Mouse (Mus musculus) spleen, adult 2 months (tissue): ENCODE data around the gene Adgrg6. TPM values are rescaled to one million over a fixed set of nuclear protein-coding genes. Genes with fewer than 3 reads are reported as not detected.

ENCODE experiments used
- DNase-seq, 2 experiments: peaks; one replicate each; pipeline versions ENCODE4 v3.0.0 to v3.0.0-alpha.2; 2012 to 2021; ENCODE audit warnings: low spot score in 2 of 2, low read depth in 1 of 2
- H3K27ac ChIP-seq: fragments of 200-500 bp; 2 replicates; pipeline ENCODE4 v1.5.1; 2012; ENCODE audit warnings: low read length, inconsistent platforms; ENCODE audit not compliant: insufficient read depth
- H3K27me3 ChIP-seq: fragments of 200-500 bp; 2 replicates; pipeline ENCODE4 v1.6.1; 2012; ENCODE audit warnings: mild to moderate bottlenecking, moderate library complexity, low read length, inconsistent platforms; ENCODE audit not compliant: control insufficient read depth, insufficient read depth
- H3K36me3 ChIP-seq: fragments of 200-500 bp; 2 replicates; pipeline ENCODE4 v1.6.1; 2012; ENCODE audit warnings: mild to moderate bottlenecking, low read length, inconsistent platforms; ENCODE audit not compliant: control insufficient read depth, insufficient read depth
- H3K4me1 ChIP-seq: fragments of 200-500 bp; 2 replicates; pipeline ENCODE4 v1.6.1; 2011; ENCODE audit warnings: inconsistent platforms; ENCODE audit not compliant: control insufficient read depth, insufficient read depth, insufficient read length
- H3K4me3 ChIP-seq: fragments of 200-500 bp; 2 replicates; pipeline ENCODE4 v1.5.1; 2011; ENCODE audit warnings: mild to moderate bottlenecking, inconsistent platforms; ENCODE audit not compliant: insufficient read depth, insufficient read length; ENCODE audit errors: extremely low read depth
- CTCF ChIP-seq: fragments of 200-500 bp; IDR thresholded peaks from 2 replicates; pipeline ENCODE4 v1.5.1; 2011; ENCODE audit warnings: mild to moderate bottlenecking, inconsistent platforms; ENCODE audit not compliant: insufficient read depth, insufficient read length, insufficient replicate concordance; ENCODE audit errors: extremely low read depth
- POLR2A ChIP-seq: fragments of 200-500 bp; IDR thresholded peaks from 2 replicates; pipeline ENCODE4 v1.6.1; 2011; ENCODE audit warnings: low read depth, low read length, inconsistent platforms
- WGBS: fragments of 180-500 bp; shearing (Covaris S2); methylation state at CpG from one replicate; pipeline ENCODE4 v1.1.7; 2018; 5-methylcytosine and 5-hydroxymethylcytosine counted together
- polyA plus RNA-seq: library from polyadenylated mRNA; depleted of rRNA; stranded (reverse); fragments of >200 nt; gene quantifications from 2 replicates; pipeline ENCODE4 v1.2.3, GENCODE M21; 2012

Adgrg6 gene
- polyA plus RNA-seq, 1 experiment: 1.7 TPM

- Histone ChIP-seq H3K4me3 (no peak overlapping the region), H3K27me3 (no peaks in the 10 kb centered on the region), H3K27ac (no peak overlapping the region), H3K4me1 (no peaks in the 10 kb centered on the region), H3K36me3 (no peaks in the 10 kb centered on the region)
- DNase-seq: no peak
- 82% methylated on average over 5 of the region's 5 CpGs for WGBS
- no peak for TF ChIP-seq CTCF
- TF ChIP-seq POLR2A: no peak
Measured at GRCm38 (mm10) chr10:14471039-14471550, 74.4 kb downstream of the Adgrg6 start.

- Histone ChIP-seq H3K4me3 (no peak overlapping the region), H3K36me3 (no peaks in the 10 kb centered on the region), H3K27me3 (no peaks in the 10 kb centered on the region), H3K27ac (no peak overlapping the region), H3K4me1 (no peaks in the 10 kb centered on the region)
- DNase-seq: no peak
- TF ChIP-seq CTCF: no peak
- TF ChIP-seq POLR2A: no peak
- WGBS: 93% methylated on average over 10 of the region's 10 CpGs
Measured at GRCm38 (mm10) chr10:14468623-14469022, 76.8 kb downstream of the Adgrg6 start.

DNA sequence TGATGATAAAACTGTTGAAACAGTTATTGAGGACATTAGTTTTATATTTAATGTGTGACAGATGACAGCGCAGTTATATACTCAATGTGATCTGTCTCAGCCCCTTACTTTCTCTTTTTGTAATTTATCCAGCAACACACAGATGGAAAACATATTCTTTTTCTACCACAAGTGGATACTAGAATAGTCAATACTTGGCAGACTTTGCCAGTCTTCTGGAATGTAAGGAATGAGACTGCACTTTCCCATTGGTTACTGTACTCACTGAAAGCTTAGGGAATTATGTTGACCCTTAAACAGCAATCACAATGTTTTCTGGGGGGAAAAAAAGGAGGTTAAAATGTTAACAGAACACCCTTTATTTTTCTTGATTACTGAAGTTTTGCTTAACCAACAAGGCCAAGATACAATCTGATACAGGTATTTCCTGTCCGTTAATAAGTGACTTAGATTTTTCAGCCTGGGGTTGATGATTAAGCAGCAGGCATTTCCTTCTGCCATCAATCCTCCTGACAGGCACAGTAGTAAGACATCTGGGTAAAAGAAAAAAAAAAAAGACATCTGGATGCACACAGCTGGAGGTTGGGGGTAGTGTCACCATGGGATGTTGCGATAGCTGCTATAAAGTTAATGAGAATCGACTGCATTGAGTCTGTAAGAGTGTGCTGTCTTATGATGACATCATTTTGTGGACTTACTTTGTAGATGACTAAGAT is 81.5 kb downstream of the Adgrg6 start:
- no peak for TF ChIP-seq CTCF
- TF ChIP-seq POLR2A: no peak
- H3K27me3 ChIP-seq: no peaks in the 10 kb centered on the region
- no peaks in the 10 kb centered on the region for H3K36me3 ChIP-seq
- no peak overlapping the region for H3K4me3 ChIP-seq
- H3K4me1 ChIP-seq: no peaks in the 10 kb centered on the region
- 47% methylated on average over 4 of the region's 4 CpGs for WGBS
- DNase-seq: no peak
- no peak overlapping the region for H3K27ac ChIP-seq

DNA sequence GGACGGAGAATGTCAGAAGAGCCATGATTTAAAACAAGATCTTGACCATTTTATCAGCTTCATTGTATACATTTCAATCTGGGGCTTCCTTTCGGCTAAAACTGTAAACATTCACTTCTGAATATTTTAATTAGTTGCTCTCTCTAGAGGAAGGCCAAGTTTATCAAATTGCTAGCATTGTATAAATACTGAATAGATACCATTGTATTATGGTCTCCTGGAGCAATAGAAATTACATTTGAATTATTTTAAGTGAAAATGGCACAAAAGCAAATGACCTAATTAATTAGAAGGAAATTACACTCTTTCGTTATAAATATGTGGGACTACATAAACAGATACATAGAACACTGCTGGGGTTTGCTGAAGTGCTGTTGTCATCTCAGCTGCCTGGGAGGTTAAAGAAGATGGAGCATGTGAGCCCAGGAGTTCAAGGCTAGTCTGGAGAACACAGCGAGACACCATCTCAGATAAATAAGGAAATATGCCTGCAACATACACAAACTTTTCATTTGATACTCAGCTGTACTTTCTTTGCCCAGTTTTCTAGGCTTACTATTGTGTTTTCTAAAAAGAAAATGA is 84.4 kb downstream of the Adgrg6 start:
- TF ChIP-seq CTCF (no peak), POLR2A (no peak)
- DNase-seq: no peak
- Histone ChIP-seq H3K27me3 (no peaks in the 10 kb centered on the region), H3K27ac (no peak overlapping the region), H3K4me3 (no peak overlapping the region), H3K4me1 (no peaks in the 10 kb centered on the region), H3K36me3 (no peaks in the 10 kb centered on the region)
- WGBS: 90% methylated on average over 4 of the region's 4 CpGs

GRCm38 (mm10) chr10:14460252-14460932 is 85.1 kb downstream of the Adgrg6 start:
- no peaks in the 10 kb centered on the region for H3K27me3 ChIP-seq
- 73% methylated on average over 5 of the region's 5 CpGs for WGBS

GRCm38 (mm10) chr10:14459819-14460218 is 85.6 kb downstream of the Adgrg6 start:
- Histone ChIP-seq H3K4me3 (no peak overlapping the region), H3K27me3 (no peaks in the 10 kb centered on the region), H3K4me1 (no peaks in the 10 kb centered on the region), H3K27ac (no peak overlapping the region), H3K36me3 (no peaks in the 10 kb centered on the region)
- no peak for DNase-seq
- WGBS: 76% methylated on average over 7 of the region's 7 CpGs
- TF ChIP-seq CTCF: no peak
- no peak for TF ChIP-seq POLR2A

More at GRCm38 (mm10) chr10:14460252-14460932, 85.1 kb downstream of the Adgrg6 start:
- TF ChIP-seq CTCF (no peak), POLR2A (no peak)
- H3K4me3 ChIP-seq: no peak overlapping the region
- DNase-seq: no peak
- no peaks in the 10 kb centered on the region for H3K4me1 ChIP-seq
- no peaks in the 10 kb centered on the region for H3K36me3 ChIP-seq
- H3K27ac ChIP-seq: no peak overlapping the region

DNA sequence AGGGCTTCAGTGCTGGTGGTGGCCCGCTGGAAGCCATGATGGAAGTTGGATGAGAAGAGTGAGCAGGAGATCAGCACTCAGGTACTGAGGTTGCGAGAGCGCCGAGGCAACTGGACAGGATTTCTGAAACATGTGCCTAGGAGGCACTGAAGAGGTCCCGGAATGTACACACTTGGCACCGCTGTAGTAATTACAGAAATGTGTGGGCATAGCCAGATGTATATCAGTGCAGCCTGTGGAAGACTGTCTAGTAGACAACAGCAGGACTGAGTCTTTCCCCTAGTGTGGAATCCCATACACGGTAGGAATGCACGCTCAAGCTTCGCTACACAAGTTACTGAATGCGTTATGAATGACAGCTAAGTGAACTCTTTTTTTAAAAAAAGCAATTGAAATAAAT is 86.1 kb downstream of the Adgrg6 start:
- no peaks in the 10 kb centered on the region for H3K4me1 ChIP-seq
- no peaks in the 10 kb centered on the region for H3K36me3 ChIP-seq
- H3K4me3 ChIP-seq: no peak overlapping the region
- no peak overlapping the region for H3K27ac ChIP-seq
- TF ChIP-seq CTCF (no peak), POLR2A (no peak)
- 93% methylated on average over 10 of the region's 10 CpGs for WGBS
- DNase-seq: no peak
- H3K27me3 ChIP-seq: no peaks in the 10 kb centered on the region
